29 mouse cellular contexts compared by ENCODE assay signal in the genomic region with DNA sequence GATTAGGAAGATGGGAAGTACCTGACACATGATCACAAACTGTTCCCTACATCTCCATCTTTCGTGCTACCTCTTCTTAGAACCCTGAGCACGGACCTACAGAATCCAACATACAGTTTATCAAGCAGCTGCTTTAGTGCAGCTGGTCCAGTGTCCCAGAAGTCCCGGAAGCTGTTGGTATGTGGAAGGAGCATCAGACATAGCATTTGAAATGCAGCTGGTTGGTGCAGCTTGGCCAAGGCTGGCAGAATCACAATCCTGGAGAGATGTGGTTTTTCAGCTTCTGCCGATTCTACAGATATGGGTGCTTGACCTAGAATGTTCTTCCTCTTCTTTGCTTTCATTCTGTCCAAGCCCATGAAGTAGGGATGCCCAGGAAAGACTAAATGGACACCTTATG.
"Had no signal": no experiment of that assay in that cellular context is flagged by ENCODE, and none has a peak within 500 bp of the region (broad histone marks: within the 10 kb centered on the region; RNA-seq: fewer than 3 reads in every experiment).

No protein-coding gene starts in this region.

- DNase-seq: cerebellum, adult 18-20 months; cerebellum, adult 2 months; cerebellum, adult 8-10 months; cerebellum, adult 9-10 months; cerebellum, adult 9-11 months; cerebellum, postnatal 10 days; cerebellum, postnatal 14 days; cerebellum, postnatal 25 days; cerebellum, postnatal 36 days; embryo, embryonic 11 days; gastrocnemius, adult 2 months; gastrocnemius, postnatal 10 days; gastrocnemius, postnatal 14 days; gastrocnemius, postnatal 25 days; gastrocnemius, postnatal 36 days; heart, adult 11 months; heart, adult 18-20 months; heart, adult 2 months had no signal

- ATAC-seq: forebrain, embryonic 13.5 days; forebrain, embryonic 14.5 days; forebrain, embryonic 15.5 days; forebrain, embryonic 16.5 days had no signal

- H3K27me3 ChIP-seq: embryonic facial prominence, embryonic 12.5 days; embryonic facial prominence, embryonic 13.5 days; embryonic facial prominence, embryonic 15.5 days; forebrain, embryonic 12.5 days; forebrain, embryonic 13.5 days; forebrain, embryonic 15.5 days had no signal

- H3K9me3 ChIP-seq: embryonic facial prominence, embryonic 12.5 days; embryonic facial prominence, embryonic 15.5 days; forebrain, embryonic 12.5 days; forebrain, embryonic 13.5 days; forebrain, embryonic 15.5 days had no signal

- H3K4me2 ChIP-seq: embryonic facial prominence, embryonic 12.5 days; embryonic facial prominence, embryonic 13.5 days; embryonic facial prominence, embryonic 15.5 days; forebrain, embryonic 12.5 days; forebrain, embryonic 13.5 days; forebrain, embryonic 15.5 days had no signal

- H3K27ac ChIP-seq: embryonic facial prominence, embryonic 10.5 days; embryonic facial prominence, embryonic 12.5 days; embryonic facial prominence, embryonic 13.5 days; embryonic facial prominence, embryonic 15.5 days; forebrain, embryonic 10.5 days; forebrain, embryonic 12.5 days; forebrain, embryonic 13.5 days; forebrain, embryonic 15.5 days; gastrocnemius, adult 2 months; heart, adult 2 months had no signal

- H3K36me3 ChIP-seq: embryonic facial prominence, embryonic 10.5 days; embryonic facial prominence, embryonic 12.5 days; embryonic facial prominence, embryonic 13.5 days; embryonic facial prominence, embryonic 15.5 days; forebrain, embryonic 10.5 days; forebrain, embryonic 12.5 days; forebrain, embryonic 15.5 days had no signal

- H3K4me3 ChIP-seq: embryonic facial prominence, embryonic 10.5 days; embryonic facial prominence, embryonic 12.5 days; embryonic facial prominence, embryonic 13.5 days; embryonic facial prominence, embryonic 15.5 days; erythroblast, embryonic 14.5 days; forebrain, embryonic 10.5 days; forebrain, embryonic 12.5 days; forebrain, embryonic 13.5 days; forebrain, embryonic 15.5 days; gastrocnemius, adult 2 months; heart, adult 2 months had no signal

- H3K4me1 ChIP-seq: embryonic facial prominence, embryonic 10.5 days; embryonic facial prominence, embryonic 12.5 days; embryonic facial prominence, embryonic 13.5 days; embryonic facial prominence, embryonic 15.5 days; forebrain, embryonic 10.5 days; forebrain, embryonic 12.5 days had no signal

- H3K9ac ChIP-seq: embryonic facial prominence, embryonic 12.5 days; embryonic facial prominence, embryonic 13.5 days; embryonic facial prominence, embryonic 15.5 days; forebrain, embryonic 12.5 days; forebrain, embryonic 13.5 days; forebrain, embryonic 15.5 days had no signal
